Mouse (Mus musculus) stomach, embryonic 15.5 days (tissue): ENCODE results near the gene Nrxn3. TPM values are rescaled to one million over a fixed set of nuclear protein-coding genes. Genes with fewer than 3 reads are reported as not detected.

Experiments used
- ATAC-seq: fragments of 200-750 bp; cut with Nextera tagmentation; 2 replicates; pipeline ENCODE4 v1.8.0; 2017; ENCODE audit warnings: low read depth, moderate number of reproducible peaks, moderate TSS enrichment; ENCODE audit not compliant: insufficient read depth, low FRiP score
- H3K27ac ChIP-seq: fragments of 300-500 bp; sonication (generic); 2 replicates; pipeline ENCODE4 v1.5.1; 2015; ENCODE audit warnings: mild to moderate bottlenecking, inconsistent platforms
- H3K27me3 ChIP-seq: fragments of 300-500 bp; sonication (generic); replicated peaks from 2 replicates; pipeline ENCODE4 v1.6.1; 2015; ENCODE audit warnings: inconsistent platforms
- H3K36me3 ChIP-seq: fragments of 300-500 bp; sonication (generic); 2 replicates; pipeline ENCODE4 v1.6.1; 2015; ENCODE audit warnings: inconsistent platforms
- H3K4me1 ChIP-seq: fragments of 300-500 bp; sonication (generic); 2 replicates; pipeline ENCODE4 v1.6.1; 2015; ENCODE audit warnings: inconsistent platforms
- H3K4me2 ChIP-seq: fragments of 300-500 bp; sonication (generic); 2 replicates; pipeline ENCODE4 v1.6.1; 2015; ENCODE audit warnings: mild to moderate bottlenecking, inconsistent platforms
- H3K4me3 ChIP-seq: fragments of 300-500 bp; sonication (generic); replicated peaks from 2 replicates; pipeline ENCODE4 v1.5.1; 2015; ENCODE audit warnings: inconsistent platforms
- H3K9ac ChIP-seq: fragments of 300-500 bp; sonication (generic); 2 replicates; pipeline ENCODE4 v1.6.1; 2015; ENCODE audit warnings: inconsistent platforms
- H3K9me3 ChIP-seq: fragments of 300-500 bp; sonication (generic); 2 replicates; pipeline ENCODE4 v1.6.1; 2016; ENCODE audit warnings: inconsistent platforms
- WGBS: fragments of 180-500 bp; shearing (Covaris S2); methylation state at CpG from one replicate; pipeline ENCODE4 v1.1.7; 2015; 5-methylcytosine and 5-hydroxymethylcytosine counted together
- microRNA-seq: library from miRNA; unstranded; fragments of <30 nt; microRNA quantifications from one replicate; pipeline ENCODE4, GENCODE M21; 2016
- polyA plus RNA-seq: library from polyadenylated mRNA; unstranded; fragments of >200 nt; fragmentation: Nextera tagmentation; extraction: Ambion mirVana; gene quantifications from 2 replicates; pipeline ENCODE4 v1.2.1, GENCODE M21; 2015

Gene Nrxn3
- polyA plus RNA-seq, 1 experiment from 2014 or later: 2.4 TPM

- ATAC-seq: no peak
- H3K4me2 ChIP-seq: no peak overlapping the region
- H3K27me3 ChIP-seq: no peaks in the 10 kb centered on the region
- 89% methylated on average over 5 of the region's 5 CpGs for WGBS
- H3K9ac ChIP-seq: no peak overlapping the region
- H3K4me1 ChIP-seq: no peaks in the 10 kb centered on the region
- no peak overlapping the region for H3K27ac ChIP-seq
- H3K4me3 ChIP-seq: no peak overlapping the region
- no peaks in the 10 kb centered on the region for H3K9me3 ChIP-seq
- H3K36me3 ChIP-seq: no peaks in the 10 kb centered on the region
Measured at GRCm38 (mm10) chr12:90283022-90283421, 1560.3 kb downstream of the Nrxn3 start.

- H3K9ac ChIP-seq: no peak overlapping the region
- H3K27ac ChIP-seq: no peak overlapping the region
- ATAC-seq: no peak
- H3K4me1 ChIP-seq: no peaks in the 10 kb centered on the region
- no peaks in the 10 kb centered on the region for H3K27me3 ChIP-seq
- WGBS: 39% methylated on average over 1 of the region's 1 CpGs
- H3K36me3 ChIP-seq: no peaks in the 10 kb centered on the region
- H3K4me2 ChIP-seq: no peak overlapping the region
- no peaks in the 10 kb centered on the region for H3K9me3 ChIP-seq
- no peak overlapping the region for H3K4me3 ChIP-seq
Measured at GRCm38 (mm10) chr12:90302671-90303070, 1580.0 kb downstream of the Nrxn3 start.

GRCm38 (mm10) chr12:90331806-90332205, 1609.1 kb downstream of the Nrxn3 start:
- no peak overlapping the region for H3K9ac ChIP-seq
- ATAC-seq: no peak
- H3K4me2 ChIP-seq: no peak overlapping the region
- H3K9me3 ChIP-seq: no peaks in the 10 kb centered on the region
- H3K27me3 ChIP-seq: no peaks in the 10 kb centered on the region
- H3K4me3 ChIP-seq: no peak overlapping the region
- H3K27ac ChIP-seq: no peak overlapping the region
- no peaks in the 10 kb centered on the region for H3K36me3 ChIP-seq
- 88% methylated on average over 15 of the region's 15 CpGs for WGBS
- no peaks in the 10 kb centered on the region for H3K4me1 ChIP-seq

- no peaks in the 10 kb centered on the region for H3K27me3 ChIP-seq
- H3K27ac ChIP-seq: no peak overlapping the region
- no peaks in the 10 kb centered on the region for H3K4me1 ChIP-seq
- no peak overlapping the region for H3K9ac ChIP-seq
- no peaks in the 10 kb centered on the region for H3K9me3 ChIP-seq
- H3K4me3 ChIP-seq: no peak overlapping the region
- H3K36me3 ChIP-seq: no peaks in the 10 kb centered on the region
- 90% methylated on average over 3 of the region's 3 CpGs for WGBS
- no peak overlapping the region for H3K4me2 ChIP-seq
- no peak for ATAC-seq
Measured at GRCm38 (mm10) chr12:90332459-90332858, 1609.8 kb downstream of the Nrxn3 start.

- ATAC-seq: no peak
- Histone ChIP-seq H3K9ac (no peak overlapping the region), H3K4me2 (no peak overlapping the region), H3K4me3 (no peak overlapping the region), H3K27ac (no peak overlapping the region), H3K9me3 (no peaks in the 10 kb centered on the region), H3K27me3 (no peaks in the 10 kb centered on the region), H3K4me1 (no peaks in the 10 kb centered on the region), H3K36me3 (no peaks in the 10 kb centered on the region)
Measured at GRCm38 (mm10) chr12:90337496-90338228, 1615.0 kb downstream of the Nrxn3 start.

GRCm38 (mm10) chr12:90338229-90338557, 1615.5 kb downstream of the Nrxn3 start:
- H3K4me3 ChIP-seq: no peak overlapping the region
- no peak for ATAC-seq
- 87% methylated on average over 3 of the region's 3 CpGs for WGBS
- H3K9ac ChIP-seq: no peak overlapping the region
- H3K27me3 ChIP-seq: no peaks in the 10 kb centered on the region
- H3K4me1 ChIP-seq: no peaks in the 10 kb centered on the region
- H3K36me3 ChIP-seq: no peaks in the 10 kb centered on the region
- no peaks in the 10 kb centered on the region for H3K9me3 ChIP-seq
- H3K27ac ChIP-seq: no peak overlapping the region
- H3K4me2 ChIP-seq: no peak overlapping the region

Small RNA genes lying within 50 kb of the gene (microRNA-seq; reads per million reads assigned to microRNA genes)
- gene Gm23989 (not detected), gene Gm27313 (not detected)
